ENCODE assay signal across 13 mouse cellular contexts in the genomic region with DNA sequence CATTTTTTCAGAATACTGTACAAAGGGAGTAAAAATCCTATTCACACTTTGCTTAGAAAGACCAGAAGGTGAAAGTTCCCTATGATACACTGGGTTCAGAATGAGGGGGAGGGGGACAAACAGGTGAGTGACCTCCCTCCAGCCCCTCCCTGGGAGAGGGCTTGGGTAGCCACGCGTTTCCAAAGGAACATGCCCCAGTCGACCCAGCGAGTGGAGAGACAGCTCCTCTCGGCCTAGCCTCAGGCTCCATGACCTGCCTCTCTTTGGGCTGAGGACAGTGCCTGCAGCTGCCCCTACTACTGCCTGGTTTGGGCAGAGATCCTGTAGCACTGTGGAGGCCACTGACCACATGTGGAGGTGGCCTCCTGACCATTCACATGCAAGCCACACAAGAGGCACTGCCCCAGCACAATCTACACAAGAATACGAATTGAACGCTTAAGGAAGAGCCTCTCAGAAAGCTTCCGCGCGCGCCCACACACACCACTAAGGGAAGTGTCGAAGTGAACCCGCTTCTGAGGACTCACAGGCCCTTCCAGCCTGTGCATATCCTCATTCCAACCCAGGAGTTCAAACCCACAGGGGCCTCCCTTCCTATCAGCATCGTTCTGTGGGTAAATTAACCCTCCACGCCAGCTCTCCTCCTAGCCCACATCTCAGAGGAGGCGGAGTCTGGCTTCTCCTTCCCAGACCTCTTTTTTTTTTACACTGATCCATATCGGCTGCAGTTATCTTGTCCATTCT. TPM values are rescaled to one million over a fixed set of nuclear protein-coding genes. Genes with fewer than 3 reads are reported as not detected.
A peak's percentile ranks its signal among the peaks of the same experiment; 100 is the strongest.
DNase-seq lines count a peak whose midpoint lies in the region; ATAC-seq and TF ChIP-seq lines count a peak whose summit lies in the region.
"Had no signal": no experiment of that assay in that cellular context is flagged by ENCODE, and none has a peak within 500 bp of the region (broad histone marks: within the 10 kb centered on the region; RNA-seq: fewer than 3 reads in every experiment).

No protein-coding gene starts in this region.

- H3K27ac ChIP-seq in heart, embryonic 13.5 days (replicated peaks) = peak overlapping the region; percentile 76
- H3K27ac ChIP-seq in ES-E14 (ENCODE audit: insufficient read depth, low read depth, low read length, poor library complexity, severe bottlenecking) = no peak overlapping the region; the same call in 1 of the 2 replicates
- H3K27ac ChIP-seq in liver, embryonic 15.5 days (replicated peaks) = peak overlapping the region; percentile 100
- H3K27ac ChIP-seq: embryonic facial prominence, embryonic 12.5 days; kidney, postnatal 0 days had no signal

- peaks cover 69% of the 10 kb centered on the region for H3K4me1 ChIP-seq in heart, embryonic 13.5 days
- H3K4me1 ChIP-seq in ES-E14 (ENCODE audit: control insufficient read depth in 2 of 2, insufficient read depth in 2 of 2, low read length in 2 of 2, poor library complexity in 1 of 2) = peaks cover 6 to 34% of the 10 kb centered on the region in 2 experiments; a peak in 3 of 4 replicates
- H3K4me1 ChIP-seq in liver, embryonic 15.5 days (replicated peaks) = peaks cover 89% of the 10 kb centered on the region

- peak overlapping the region; percentile 18 for H3K4me3 ChIP-seq in heart, embryonic 13.5 days
- H3K4me3 ChIP-seq in ES-E14 (ENCODE audit: insufficient read depth in 1 of 2, low read depth in 1 of 2, low read length in 2 of 2, poor library complexity in 1 of 2, severe bottlenecking in 1 of 2) = peak overlapping the region in 1 of 2 experiments; percentile 37; a peak in 2 of 4 replicates
- peak overlapping the region; percentile 71 for H3K4me3 ChIP-seq in liver, embryonic 15.5 days (replicated peaks)
- H3K4me3 ChIP-seq: embryonic facial prominence, embryonic 12.5 days; limb, embryonic 12.5 days had no signal

- peak overlapping the region; percentile 94 for H3K4me2 ChIP-seq in heart, embryonic 13.5 days
- peak overlapping the region; percentile 84 for H3K4me2 ChIP-seq in liver, embryonic 15.5 days
- H3K4me2 ChIP-seq: embryonic facial prominence, embryonic 12.5 days; limb, embryonic 12.5 days had no signal

- WGBS in heart, embryonic 13.5 days = 48% methylated on average over 17 of the region's 17 CpGs
- WGBS in liver, embryonic 15.5 days (ENCODE audit: insufficient replicate concordance) = 14% methylated on average over 17 of the region's 17 CpGs

- no peaks in the 10 kb centered on the region for H3K27me3 ChIP-seq in heart, embryonic 13.5 days (replicated peaks)
- H3K27me3 ChIP-seq in liver, embryonic 15.5 days = no peaks in the 10 kb centered on the region
- H3K27me3 ChIP-seq: embryonic facial prominence, embryonic 12.5 days; limb, embryonic 12.5 days had no signal

- no peaks in the 10 kb centered on the region for H3K9me3 ChIP-seq in heart, embryonic 13.5 days
- H3K9me3 ChIP-seq in ES-E14 (ENCODE audit: control insufficient read depth, insufficient read depth, low read depth, low read length) = no peaks in the 10 kb centered on the region
- no peaks in the 10 kb centered on the region for H3K9me3 ChIP-seq in liver, embryonic 15.5 days (replicated peaks)
- H3K9me3 ChIP-seq: embryonic facial prominence, embryonic 12.5 days; limb, embryonic 12.5 days had no signal

- no peak for ATAC-seq in heart, embryonic 13.5 days (ENCODE audit: extremely low read depth, insufficient number of reproducible peaks, low FRiP score, low TSS enrichment)
- peak; percentile 22 for ATAC-seq in erythroblast, adult 5-6 weeks (replicated peaks; ENCODE audit: low FRiP score, poor library complexity, severe bottlenecking)
- 0 out of 2 replicates have a peak, but pooled peaks have one; percentile 1 for ATAC-seq in liver, embryonic 15.5 days (ENCODE audit: insufficient read depth)
- ATAC-seq: activated CD4-positive, CD25-positive, alpha-beta regulatory T cell, adult 4 months had no signal

- in situ Hi-C loops in ES-E14 (cut with MboI; ENCODE audit: low sequenced_read_pairs in 2 of 2, unreplicated experiment in 2 of 2) = no loop called here

- no peak for DNase-seq in heart, adult 11 months
- DNase-seq in ES-E14 (ENCODE audit: low read depth, low spot score) = no peak
- DNase-seq in adrenal gland, postnatal 10 days = no peak
- DNase-seq in adrenal gland, postnatal 25 days = no peak
- DNase-seq in kidney, postnatal 4 days = no peak

- H3K9ac ChIP-seq in heart, embryonic 13.5 days = peak overlapping the region; percentile 62
- peak overlapping the region; percentile 27; the same call in 1 of the 2 replicates for H3K9ac ChIP-seq in ES-E14 (ENCODE audit: insufficient read depth, low read depth, low read length, poor library complexity, severe bottlenecking)
- peak overlapping the region; percentile 77 for H3K9ac ChIP-seq in liver, embryonic 15.5 days
- H3K9ac ChIP-seq: embryonic facial prominence, embryonic 12.5 days; limb, embryonic 12.5 days had no signal

- H3K36me3 ChIP-seq in heart, embryonic 13.5 days = peaks cover 41% of the 10 kb centered on the region
- H3K36me3 ChIP-seq in ES-E14 (ENCODE audit: control insufficient read depth, insufficient read depth, low read length, poor library complexity, severe bottlenecking) = peaks cover 15% of the 10 kb centered on the region
- peaks cover 18% of the 10 kb centered on the region for H3K36me3 ChIP-seq in liver, embryonic 15.5 days (replicated peaks)

TF ChIP-seq in ES-E14, 5 proteins besides CTCF, POLR2A, EP300 and RAD21:
- TF ChIP-seq MAFK (IDR thresholded peaks at IDR 0.05; ENCODE audit: insufficient read depth, low read depth, low read length) = no peak
- no peak for TF ChIP-seq CHD2 (IDR thresholded peaks at IDR 0.05; ENCODE audit: low read depth, low read length)
- no peak for TF ChIP-seq ZNF384 (IDR thresholded peaks at IDR 0.05; ENCODE audit: low read depth, low read length)
- no peak for TF ChIP-seq HCFC1 (IDR thresholded peaks at IDR 0.05; ENCODE audit: borderline replicate concordance, insufficient read depth, low read length)
- no peak for TF ChIP-seq ZC3H11A (IDR thresholded peaks at IDR 0.05; ENCODE audit: borderline replicate concordance, low read depth, low read length)

RNA-seq across cellular contexts. Expression of a gene that starts 5.7 kb away (rescaled TPM):
- 63.4 and 76.8 TPM in 2 replicates for polyA plus RNA-seq in heart, embryonic 13.5 days (2015; fragmentation: Nextera tagmentation; extraction: Ambion mirVana)
- total RNA-seq in ES-E14 (2012; rRNA removed) = 45.4 and 55.3 TPM in 2 replicates
- 20.5 and 31.9 TPM in 2 replicates for total RNA-seq in erythroblast, adult 5-6 weeks (2015; ENCODE audit: low replicate concordance)
- 37.9 and 51.6 TPM in 2 replicates for total RNA-seq in erythroblast, adult 5-6 weeks (2017; ENCODE audit: low replicate concordance)
- polyA plus RNA-seq in liver, embryonic 15.5 days (2015; fragmentation: Nextera tagmentation; extraction: Ambion mirVana) = 40.6 and 45.4 TPM in 2 replicates
- 100 to 1,000 TPM; 135 to 143 TPM for total RNA-seq in adrenal gland, postnatal 10 days (2021)
- total RNA-seq in adrenal gland, postnatal 25 days (2021) = 96.8 and 98.6 TPM in 2 replicates

RNA-seq across cellular contexts. Expression of a gene that starts 16.6 kb away (rescaled TPM):
- polyA plus RNA-seq in heart, embryonic 13.5 days (2015; fragmentation: Nextera tagmentation; extraction: Ambion mirVana) = not detected in 2 replicates
- total RNA-seq in ES-E14 (2012; rRNA removed) = not detected in 2 replicates
- not detected in 2 replicates for total RNA-seq in erythroblast, adult 5-6 weeks (2015; ENCODE audit: low replicate concordance)
- total RNA-seq in erythroblast, adult 5-6 weeks (2017; ENCODE audit: low replicate concordance) = not detected in 2 replicates
- not detected in 2 replicates for polyA plus RNA-seq in liver, embryonic 15.5 days (2015; fragmentation: Nextera tagmentation; extraction: Ambion mirVana)
- total RNA-seq in adrenal gland, postnatal 10 days (2021) = not detected
- total RNA-seq in adrenal gland, postnatal 25 days (2021) = not detected in 2 replicates
- polyA plus RNA-seq: activated CD4-positive, CD25-positive, alpha-beta regulatory T cell, adult 4 months; embryonic facial prominence, embryonic 12.5 days; heart, embryonic 16.5 days; kidney, postnatal 0 days; limb, embryonic 12.5 days had no signal

RNA-seq across cellular contexts. Expression of a gene that starts 30.6 kb away (rescaled TPM):
- polyA plus RNA-seq in heart, embryonic 13.5 days (2015; fragmentation: Nextera tagmentation; extraction: Ambion mirVana) = 0.15 and 0.34 TPM in 2 replicates
- total RNA-seq in ES-E14 (2012; rRNA removed) = 0.22 and 0.63 TPM in 2 replicates
- total RNA-seq in erythroblast, adult 5-6 weeks (2015; ENCODE audit: low replicate concordance) = not detected in 2 replicates
- total RNA-seq in erythroblast, adult 5-6 weeks (2017; ENCODE audit: low replicate concordance) = 4.6 TPM in 1 of 2 replicates, not detected in the other
- 0.62 and 0.79 TPM in 2 replicates for polyA plus RNA-seq in liver, embryonic 15.5 days (2015; fragmentation: Nextera tagmentation; extraction: Ambion mirVana)
- under 1 TPM in 1 of 2 experiments, not detected in 1; 0.48 TPM for total RNA-seq in adrenal gland, postnatal 10 days (2021)
- total RNA-seq in adrenal gland, postnatal 25 days (2021) = 0.70 TPM in 1 of 2 replicates, not detected in the other
- polyA plus RNA-seq: embryonic facial prominence, embryonic 12.5 days; limb, embryonic 12.5 days had no signal

RNA-seq across cellular contexts. Expression of a gene that starts 35.6 kb away (rescaled TPM):
- polyA plus RNA-seq in heart, embryonic 13.5 days (2015; fragmentation: Nextera tagmentation; extraction: Ambion mirVana) = 0.13 TPM in 1 of 2 replicates, not detected in the other
- total RNA-seq in ES-E14 (2012; rRNA removed) = 0.16 and 0.58 TPM in 2 replicates
- 2.7 and 3.1 TPM in 2 replicates for total RNA-seq in erythroblast, adult 5-6 weeks (2015; ENCODE audit: low replicate concordance)
- 1.4 and 2.6 TPM in 2 replicates for total RNA-seq in erythroblast, adult 5-6 weeks (2017; ENCODE audit: low replicate concordance)
- 0.10 and 0.13 TPM in 2 replicates for polyA plus RNA-seq in liver, embryonic 15.5 days (2015; fragmentation: Nextera tagmentation; extraction: Ambion mirVana)
- 1 to 10 TPM; 3.2 to 4.5 TPM for total RNA-seq in adrenal gland, postnatal 10 days (2021)
- total RNA-seq in adrenal gland, postnatal 25 days (2021) = 0.30 TPM in 1 of 2 replicates, not detected in the other

RNA-seq across cellular contexts. Expression of a gene that starts 44.0 kb away (rescaled TPM):
- polyA plus RNA-seq in heart, embryonic 13.5 days (2015; fragmentation: Nextera tagmentation; extraction: Ambion mirVana) = 0.28 and 0.55 TPM in 2 replicates
- 2.2 and 2.9 TPM in 2 replicates for total RNA-seq in ES-E14 (2012; rRNA removed)
- total RNA-seq in erythroblast, adult 5-6 weeks (2015; ENCODE audit: low replicate concordance) = 1.0 and 2.5 TPM in 2 replicates
- total RNA-seq in erythroblast, adult 5-6 weeks (2017; ENCODE audit: low replicate concordance) = 0.60 and 1.1 TPM in 2 replicates
- polyA plus RNA-seq in liver, embryonic 15.5 days (2015; fragmentation: Nextera tagmentation; extraction: Ambion mirVana) = 0.38 and 0.44 TPM in 2 replicates
- total RNA-seq in adrenal gland, postnatal 10 days (2021) = 10 to 100 TPM; 15.7 to 19.1 TPM
- total RNA-seq in adrenal gland, postnatal 25 days (2021) = 7.6 and 13.5 TPM in 2 replicates

Comparison
In these comparisons a context has a peak if more than half of its experiments do, and no peak if none do; other contexts are left out.
1. H3K9ac ChIP-seq: peak in every context shown above with its lines; median percentile 77 in liver, embryonic 15.5 days; 62 in heart, embryonic 13.5 days; 27 in ES-E14.